Mouse (Mus musculus): Measurements from ENCODE around the gene Sqor. TPM values are rescaled to one million over a fixed set of nuclear protein-coding genes. Genes with fewer than 3 reads are reported as not detected.

The Sqor gene
- polyA plus RNA-seq (2021; fragmentation: Nextera tagmentation), result 11.2 and 13.6 TPM in 2 replicates
- long read RNA-seq, experiment 1, transcript Sqor-201 (10 exons, 1,804 nt), result major isoform, 11 of 16 reads
- long read RNA-seq, experiment 1, partial matches to known transcripts, result 4 of 16 reads
- long read RNA-seq, experiment 1, other reads (novel, unspliced or antisense), result 1 of 16 reads
- long read RNA-seq, experiment 2, transcript Sqor-201 (10 exons, 1,804 nt), result major isoform, 20 of 28 reads
- long read RNA-seq, experiment 2, partial matches to known transcripts, result 0 of 28 reads
- long read RNA-seq, experiment 2, other reads (novel, unspliced or antisense), result 8 of 28 reads

GRCm38 (mm10) chr2:122765071-122765793, at the start of gene Sqor:
Sqor (plus strand) TSS chr2:122765237.

GRCm38 (mm10) chr2:122737894-122738830, 26.9 kb upstream of the Sqor start, which contains the start of gene Bloc1s6:
Bloc1s6 (plus strand) TSS chr2:122738503.

Other genes with a start within 250 kb of the Sqor start
- gene Gatm, start 153.9 kb upstream of the Sqor start, polyA plus RNA-seq (2021; fragmentation: Nextera tagmentation), result 187 and 197 TPM in 2 replicates
- 1.1 and 1.5 TPM in 2 replicates for gene AA467197, start 128.3 kb upstream of the Sqor start, polyA plus RNA-seq (2021; fragmentation: Nextera tagmentation)
- 3.2 and 3.6 TPM in 2 replicates for gene Slc30a4, start 62.6 kb upstream of the Sqor start, polyA plus RNA-seq (2021; fragmentation: Nextera tagmentation)
- gene Bloc1s6, start 26.7 kb upstream of the Sqor start, polyA plus RNA-seq (2021; fragmentation: Nextera tagmentation), result 43.6 and 45.8 TPM in 2 replicates

Data from layer of hippocampus, adult 6 months (tissue).